Mouse (Mus musculus) testis, postnatal 14 days (tissue): ENCODE measurements around the gene Elp4.

ENCODE experiments used
- DNase-seq: peaks from one replicate; pipeline ENCODE4 v3.0.0; 2021; ENCODE audit warnings: low spot score

The Elp4 gene

GRCm38 (mm10) chr2:105715409-105716115 lies 188.8 kb downstream of the Elp4 start:
- DNase-seq = no peak

- no peak for DNase-seq
Observed at GRCm38 (mm10) chr2:105710511-105710910, 193.9 kb downstream of the Elp4 start.

GRCm38 (mm10) chr2:105709126-105709525 lies 195.2 kb downstream of the Elp4 start:
- DNase-seq = no peak

GRCm38 (mm10) chr2:105705320-105705719 lies 199.0 kb downstream of the Elp4 start:
- DNase-seq = no peak

- DNase-seq = no peak
Observed at GRCm38 (mm10) chr2:105702586-105702985, 201.8 kb downstream of the Elp4 start.

- DNase-seq = no peak
Observed at GRCm38 (mm10) chr2:105701781-105702180, 202.6 kb downstream of the Elp4 start.

- DNase-seq = no peak
Observed at GRCm38 (mm10) chr2:105698631-105699030, 205.7 kb downstream of the Elp4 start.

- DNase-seq = no peak
Observed at GRCm38 (mm10) chr2:105697741-105698140, 206.6 kb downstream of the Elp4 start.

- no peak for DNase-seq
Observed at GRCm38 (mm10) chr2:105691296-105691695, 213.1 kb downstream of the Elp4 start.

GRCm38 (mm10) chr2:105689771-105690639 lies 214.4 kb downstream of the Elp4 start:
- no peak for DNase-seq

GRCm38 (mm10) chr2:105689304-105689770 lies 215.0 kb downstream of the Elp4 start:
- DNase-seq = peak; percentile 16

GRCm38 (mm10) chr2:105688436-105689303 lies 215.7 kb downstream of the Elp4 start:
- DNase-seq = no peak

GRCm38 (mm10) chr2:105688011-105688410 lies 216.4 kb downstream of the Elp4 start:
- DNase-seq = no peak

GRCm38 (mm10) chr2:105687317-105687991 lies 216.9 kb downstream of the Elp4 start:
- DNase-seq = no peak

- no peak for DNase-seq
Observed at GRCm38 (mm10) chr2:105686363-105687316, 217.7 kb downstream of the Elp4 start.

- no peak for DNase-seq
Observed at GRCm38 (mm10) chr2:105685651-105686050, 218.7 kb downstream of the Elp4 start.

- DNase-seq = no peak
Observed at GRCm38 (mm10) chr2:105684991-105685650, 219.2 kb downstream of the Elp4 start.

- no peak for DNase-seq
Observed at GRCm38 (mm10) chr2:105683771-105684410, 220.5 kb downstream of the Elp4 start.

GRCm38 (mm10) chr2:105682634-105683351 lies 221.6 kb downstream of the Elp4 start:
- DNase-seq = no peak
